7 mouse cellular contexts compared by ENCODE assay signal in genomic region chr2:153224946-153225594, GRCm38 (mm10). TPM values are rescaled to one million over a fixed set of nuclear protein-coding genes. Genes with fewer than 3 reads are reported as not detected.
A peak's percentile ranks its signal among the peaks of the same experiment; 100 is the strongest.
DNase-seq lines count a peak whose midpoint lies in the region; ATAC-seq and TF ChIP-seq lines count a peak whose summit lies in the region.

Gene Tspyl3 (minus strand): TSS chr2:153225441.

- WGBS in forebrain, embryonic 14.5 days = 5% methylated on average over 31 of the region's 31 CpGs
- WGBS in hindbrain, embryonic 11.5 days = 1% methylated on average over 31 of the region's 31 CpGs

- TF ChIP-seq CTCF in G1E (IDR thresholded peaks at IDR 0.05; ENCODE audit: low read depth, low read length) = no peak

- intact Hi-C loops in left cerebral cortex, postnatal 10 days (cut with DNase I) = no loop called here

- no peaks in the 10 kb centered on the region for H3K9me3 ChIP-seq in G1E (replicated peaks)
- no peaks in the 10 kb centered on the region for H3K9me3 ChIP-seq in forebrain, embryonic 14.5 days (replicated peaks; ENCODE audit: control insufficient read depth, low read length)
- no peaks in the 10 kb centered on the region for H3K9me3 ChIP-seq in hindbrain, embryonic 11.5 days (ENCODE audit: control insufficient read depth, low read length)

- H3K4me3 ChIP-seq in G1E (ENCODE audit: low read depth, low read length) = peak within 1 kb of the TSS; percentile 66
- peak within 1 kb of the TSS; percentile 48 for H3K4me3 ChIP-seq in forebrain, embryonic 14.5 days (ENCODE audit: low read depth, low read length)
- peak within 1 kb of the TSS; percentile 35 for H3K4me3 ChIP-seq in hindbrain, embryonic 11.5 days (ENCODE audit: low read depth, low read length)

- no peaks in the 10 kb centered on the region for H3K27me3 ChIP-seq in G1E (ENCODE audit: insufficient read depth, low read length)
- no peaks in the 10 kb centered on the region for H3K27me3 ChIP-seq in forebrain, embryonic 14.5 days (replicated peaks; ENCODE audit: control insufficient read depth, insufficient read depth, low read length)
- H3K27me3 ChIP-seq in hindbrain, embryonic 11.5 days (ENCODE audit: control insufficient read depth, insufficient read depth, low read length) = no peaks in the 10 kb centered on the region

- H3K4me1 ChIP-seq in G1E (ENCODE audit: insufficient read depth, low read depth, low read length) = peaks cover 89% of the 10 kb centered on the region
- H3K4me1 ChIP-seq in forebrain, embryonic 14.5 days (ENCODE audit: control insufficient read depth, insufficient read depth, low read length) = no peaks in the 10 kb centered on the region
- H3K4me1 ChIP-seq in hindbrain, embryonic 11.5 days (replicated peaks; ENCODE audit: control insufficient read depth, insufficient read depth, low read length) = peaks cover 6% of the 10 kb centered on the region

- peaks cover 38% of the 10 kb centered on the region for H3K36me3 ChIP-seq in G1E (replicated peaks)
- peaks cover 30% of the 10 kb centered on the region for H3K36me3 ChIP-seq in forebrain, embryonic 14.5 days (ENCODE audit: control insufficient read depth, insufficient read depth, low read length)
- H3K36me3 ChIP-seq in hindbrain, embryonic 11.5 days (ENCODE audit: control insufficient read depth, insufficient read depth, low read length) = peaks cover 1% of the 10 kb centered on the region; the same call in 1 of the 2 replicates

- H3K4me2 ChIP-seq in forebrain, embryonic 14.5 days (ENCODE audit: low read length) = peak within 1 kb of the TSS; percentile 58
- H3K4me2 ChIP-seq in hindbrain, embryonic 11.5 days (replicated peaks; ENCODE audit: low read depth, low read length) = peak within 1 kb of the TSS; percentile 39

- peak within 1 kb of the TSS; percentile 65 for H3K27ac ChIP-seq in forebrain, embryonic 14.5 days (ENCODE audit: low read depth, low read length)
- H3K27ac ChIP-seq in hindbrain, embryonic 11.5 days (ENCODE audit: low read depth, low read length) = 0 out of 2 replicates have a peak within 1 kb of the TSS, but pooled peaks have one; percentile 25

- no peak for DNase-seq in G1E (ENCODE audit: low spot score)
- DNase-seq in forebrain, embryonic 14.5 days (ENCODE audit: low spot score) = peak; percentile 60
- DNase-seq in hindbrain, embryonic 11.5 days (ENCODE audit: low spot score) = peak; percentile 65
- peak; percentile 44 to 78 for DNase-seq in left cerebral cortex, postnatal 10 days (ENCODE audit: extremely low spot score in 1 of 2, low spot score in 2 of 2)
- DNase-seq in right cerebral cortex, postnatal 36 days (ENCODE audit: low spot score in 2 of 2) = peak; percentile 36 to 53

- ATAC-seq in G1E (ENCODE audit: extremely low read depth, insufficient number of reproducible peaks, low FRiP score, poor library complexity, severe bottlenecking) = no peak
- ATAC-seq in cerebellum, adult (ENCODE audit: insufficient number of reproducible peaks, low FRiP score, low TSS enrichment) = peak; percentile 59
- ATAC-seq in forebrain, embryonic 14.5 days = peak; percentile 86
- ATAC-seq in hindbrain, embryonic 11.5 days (ENCODE audit: low FRiP score) = peak; percentile 66
- ATAC-seq in megakaryocyte, adult 5-6 weeks (ENCODE audit: poor library complexity, severe bottlenecking) = peak; percentile 83

- H3K9ac ChIP-seq in forebrain, embryonic 14.5 days (ENCODE audit: low read length) = peak within 1 kb of the TSS; percentile 75
- H3K9ac ChIP-seq in hindbrain, embryonic 11.5 days (ENCODE audit: low read depth, low read length) = peak within 1 kb of the TSS; percentile 56

RNA-seq across cellular contexts. Expression of gene Tspyl3, which starts in this region (rescaled TPM):
- total RNA-seq in G1E (2014; fragmentation: Nextera tagmentation) (1.1 TPM in 1 of 2 replicates, not detected in the other), G1E (2017) (0.23 and 0.27 TPM in 2 replicates)
- 0.27 and 0.32 TPM in 2 replicates for polyA plus RNA-seq in G1E (2012)
- polyA plus RNA-seq in forebrain, embryonic 14.5 days (2014; fragmentation: Nextera tagmentation; extraction: Ambion mirVana) = 23.5 and 27.6 TPM in 2 replicates
- 7.0 and 7.4 TPM in 2 replicates for polyA plus RNA-seq in hindbrain, embryonic 11.5 days (2014; fragmentation: Nextera tagmentation; extraction: Ambion mirVana)
- total RNA-seq in left cerebral cortex, postnatal 10 days (2021) = 10 to 100 TPM; 35.2 to 36.7 TPM
- total RNA-seq in megakaryocyte, adult 5-6 weeks (2015) = 5.6 and 6.2 TPM in 2 replicates
- total RNA-seq in megakaryocyte, adult 5-6 weeks (2017) = 4.0 and 6.5 TPM in 2 replicates

Comparison
In these comparisons a context has a peak if more than half of its experiments do, and no peak if none do; other contexts are left out.
1. RNA of gene Tspyl3 (total RNA-seq): 35.2 to 36.7 TPM in left cerebral cortex, postnatal 10 days; 4.0 to 6.5 TPM in megakaryocyte, adult 5-6 weeks and 0.23 to 1.1 TPM in G1E; every median in the first group is over 4 times any median in the second.
2. Peak in every context shown above with its lines, with median percentiles within 50 percentile points of each other: H3K4me3 ChIP-seq.